Mouse (Mus musculus) testis, adult 2 months (tissue): ENCODE results near the gene Zkscan17.

Source experiments
- CTCF ChIP-seq: fragments of 200-500 bp; IDR thresholded peaks from 2 replicates; pipeline ENCODE4 v1.5.1; 2012; ENCODE audit warnings: low read depth, mild to moderate bottlenecking, inconsistent platforms, low read length, moderate library complexity; ENCODE audit not compliant: control insufficient read depth, insufficient read depth, insufficient replicate concordance
- POLR2A ChIP-seq: fragments of 200-500 bp; IDR thresholded peaks from 2 replicates; pipeline ENCODE4 v1.6.1; 2012; ENCODE audit warnings: low read depth, mild to moderate bottlenecking, inconsistent platforms, low read length, moderate library complexity; ENCODE audit not compliant: control insufficient read depth

DNA sequence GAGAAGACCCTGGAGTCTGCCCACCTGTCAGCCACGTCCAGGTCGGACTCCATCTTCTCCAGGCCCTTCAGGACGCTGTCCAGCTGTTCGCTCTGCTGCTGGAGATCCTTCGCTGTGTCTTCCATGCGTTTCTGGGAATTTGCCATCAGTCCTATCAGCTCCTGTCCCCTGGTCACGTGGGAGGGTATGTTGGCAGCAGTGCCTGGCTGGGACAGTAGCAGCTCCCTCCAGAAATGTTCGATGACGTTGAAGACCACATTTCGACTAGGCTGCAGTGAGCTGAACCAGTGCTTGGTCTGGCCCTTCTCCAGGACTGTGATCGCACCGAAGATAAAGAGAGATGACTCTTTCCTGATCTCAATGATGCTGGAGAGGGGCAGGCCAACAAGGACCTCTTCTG is 88.6 kb downstream of the Zkscan17 start:
- TF ChIP-seq CTCF (no peak), POLR2A (0 out of 2 replicates have a peak, but pooled peaks have one; percentile 13)
